Mouse (Mus musculus) ES-E14 (cell line): ENCODE data around the gene Sh3bp5l.

Source experiments
- CHD2 ChIP-seq: IDR thresholded peaks from 2 replicates; pipeline ENCODE4 v1.6.1; 2014; ENCODE audit warnings: mild to moderate bottlenecking, low read depth, low read length, inconsistent platforms
- HCFC1 ChIP-seq: IDR thresholded peaks from 2 replicates; pipeline ENCODE4 v1.6.1; 2012; ENCODE audit warnings: low read length, inconsistent platforms, borderline replicate concordance; ENCODE audit not compliant: insufficient read depth
- MAFK ChIP-seq: IDR thresholded peaks from 2 replicates; pipeline ENCODE4 v1.6.1; 2014; ENCODE audit warnings: mild to moderate bottlenecking, low read depth, low read length, inconsistent platforms; ENCODE audit not compliant: insufficient read depth
- ZC3H11A ChIP-seq: IDR thresholded peaks from 2 replicates; pipeline ENCODE4 v1.6.1; 2012; ENCODE audit warnings: low read depth, mild to moderate bottlenecking, inconsistent platforms, low read length, borderline replicate concordance
- ZNF384 ChIP-seq: IDR thresholded peaks from 2 replicates; pipeline ENCODE4 v1.6.1; 2012; ENCODE audit warnings: low read depth, low read length, inconsistent platforms

DNA sequence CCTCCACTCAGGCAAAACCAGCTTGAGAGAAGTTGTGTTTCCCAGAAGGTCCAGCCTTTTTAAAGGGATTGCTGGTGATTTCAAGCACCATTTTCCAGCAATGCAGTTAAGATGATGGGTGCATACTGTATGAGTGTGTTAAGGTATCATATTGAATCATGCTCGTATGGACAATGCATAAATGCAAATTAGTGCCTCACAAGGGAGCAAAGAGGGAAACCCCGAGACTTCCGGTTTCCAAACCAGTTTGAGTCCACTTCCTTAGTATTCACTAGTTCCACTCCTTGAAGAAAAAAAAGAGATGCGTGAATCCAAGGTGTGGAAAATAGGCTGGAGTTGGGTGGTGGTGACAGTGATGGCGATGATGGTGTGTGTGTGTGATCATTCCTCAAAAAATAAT lies 48.0 kb upstream of the Sh3bp5l start:
- no peak for TF ChIP-seq HCFC1
- TF ChIP-seq ZNF384, result no peak
- TF ChIP-seq CHD2, result no peak
- TF ChIP-seq ZC3H11A, result no peak
- TF ChIP-seq MAFK, result no peak
